Mouse (Mus musculus) lung, postnatal 0 days (tissue): Measurements from ENCODE around the gene Apoe.

Source experiments
- CTCF ChIP-seq: IDR thresholded peaks from 2 replicates; pipeline ENCODE4 v1.5.1; 2016; ENCODE audit warnings: antibody characterized with exemption, mild to moderate bottlenecking
- EP300 ChIP-seq: IDR thresholded peaks from 2 replicates; pipeline ENCODE4 v1.6.1; 2016; ENCODE audit warnings: antibody characterized with exemption, mild to moderate bottlenecking, control low read depth

- TF ChIP-seq CTCF (no peak), EP300 (no peak)
Measured at GRCm38 (mm10) chr7:19719200-19719599, 20.2 kb upstream of the Apoe start.
